Mouse (Mus musculus): ENCODE results near the gene Olfr1462.

Gene Olfr1462

DNA sequence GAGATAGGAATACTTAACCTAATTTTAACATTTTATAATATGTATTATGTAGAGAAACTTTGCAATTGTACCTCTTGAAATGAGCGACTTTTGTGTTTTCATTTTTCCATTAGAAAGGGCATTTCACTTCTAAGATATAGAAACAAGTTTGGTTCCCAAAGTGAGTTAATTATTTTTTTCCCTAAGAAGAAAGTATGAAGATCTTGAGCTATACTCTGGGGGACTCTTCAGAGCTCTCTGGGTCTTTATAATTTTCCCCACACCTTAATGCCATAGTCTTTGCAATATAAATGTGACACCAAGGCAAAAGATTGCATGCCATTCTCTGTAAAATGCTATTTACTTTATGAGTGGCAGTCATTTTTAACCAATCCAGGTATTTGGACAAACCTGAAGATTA lies at the start of gene Olfr1462:
Gene Olfr1462, plus strand, starts transcription at position 301 of the 400 bp plus-strand sequence.
- DNase-seq (ENCODE audit: low spot score in 2 of 2): no peak

DNA sequence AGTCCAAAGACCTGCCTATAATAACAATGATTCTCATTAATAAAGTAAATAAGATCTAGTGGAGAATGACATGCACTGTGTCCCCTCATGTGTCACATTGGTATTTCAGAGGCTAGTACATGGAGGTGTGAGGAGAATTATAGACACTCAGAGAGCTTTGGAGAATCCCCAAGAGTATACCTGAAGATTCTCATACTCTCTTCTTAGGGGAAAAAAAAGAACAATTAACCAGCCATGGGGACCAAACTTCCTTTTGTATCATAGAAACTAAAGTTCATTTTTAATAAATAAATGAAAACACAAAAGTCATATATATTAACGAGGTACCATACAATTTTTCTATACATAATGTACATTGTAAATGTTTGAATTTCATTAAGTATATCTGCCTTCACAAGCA lies 36.1 kb upstream of the Olfr1462 start, which contains the start of gene Olfr1459:
Gene Olfr1459, minus strand, starts transcription at position 101 of the 400 bp plus-strand sequence.
- no peak for DNase-seq (ENCODE audit: low spot score in 2 of 2)

DNA sequence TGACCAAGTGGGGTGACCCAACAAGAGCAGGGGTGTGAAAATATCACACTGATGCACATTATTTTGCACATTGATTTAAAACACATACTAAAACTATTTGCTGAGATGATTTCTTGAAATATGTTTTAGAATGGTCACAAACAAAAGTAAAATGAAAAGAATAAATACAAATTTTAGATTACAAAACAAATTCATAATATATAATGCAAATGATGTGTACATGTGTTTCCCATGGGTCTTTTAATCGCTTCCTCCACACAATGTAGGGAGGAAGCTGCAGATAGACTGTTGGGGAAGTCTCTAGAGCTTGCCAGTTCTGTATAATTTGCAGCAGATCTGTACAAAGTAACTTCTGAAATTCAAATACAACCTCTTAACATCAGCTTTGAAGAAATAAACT lies 22.8 kb upstream of the Olfr1462 start, which contains the start of gene Olfr1461:
Gene Olfr1461, plus strand, starts transcription at position 301 of the 400 bp plus-strand sequence.
- DNase-seq (ENCODE audit: low spot score in 2 of 2): no peak

DNA sequence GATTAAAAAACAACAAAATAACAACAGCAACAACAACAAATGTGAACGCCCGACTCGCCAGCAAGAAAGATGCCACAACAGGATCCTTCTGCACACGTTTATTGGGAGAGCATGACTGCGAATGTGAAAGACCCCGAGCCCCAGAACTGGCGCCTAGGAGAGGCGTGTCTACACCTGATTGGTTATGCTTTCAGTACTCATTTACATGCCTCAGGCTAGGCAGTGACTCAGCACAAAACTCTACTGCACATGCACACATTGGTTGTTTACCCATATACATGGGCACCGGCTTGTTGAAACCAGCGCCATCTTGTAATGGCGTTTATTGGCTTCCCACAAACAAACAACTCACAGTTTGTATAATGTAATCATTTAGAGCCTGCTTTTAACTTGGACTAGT lies 36.1 kb downstream of the Olfr1462 start:
- no peak for DNase-seq (ENCODE audit: low spot score in 2 of 2)

DNA sequence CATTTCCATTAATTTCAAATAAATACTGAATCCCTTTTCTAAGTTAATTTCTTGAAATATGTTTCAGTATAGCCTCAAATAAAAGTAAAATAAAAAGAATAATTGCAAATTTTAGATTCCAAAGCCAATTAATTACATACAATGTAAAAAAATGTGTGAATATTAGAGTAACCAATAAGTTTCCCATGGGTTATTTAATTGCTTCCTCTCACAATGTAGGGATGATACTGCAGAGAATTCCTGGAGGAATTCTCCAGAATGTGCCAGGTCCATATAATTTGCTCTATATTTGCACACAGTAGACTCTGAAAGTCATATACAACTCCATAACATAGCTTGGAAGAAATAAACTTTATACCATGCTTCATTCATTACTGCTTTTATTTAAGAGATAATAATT lies 45.5 kb downstream of the Olfr1462 start, which contains the start of gene Olfr1463:
Gene Olfr1463, plus strand, starts transcription at position 301 of the 400 bp plus-strand sequence.
- DNase-seq (ENCODE audit: low spot score in 2 of 2): no peak
